Mouse (Mus musculus): Measurements from ENCODE around the gene E2f8. TPM values are rescaled to one million over a fixed set of nuclear protein-coding genes. Genes with fewer than 3 reads are reported as not detected.

The E2f8 gene
- polyA plus RNA-seq, 1 experiment, result 19.7 TPM

DNA sequence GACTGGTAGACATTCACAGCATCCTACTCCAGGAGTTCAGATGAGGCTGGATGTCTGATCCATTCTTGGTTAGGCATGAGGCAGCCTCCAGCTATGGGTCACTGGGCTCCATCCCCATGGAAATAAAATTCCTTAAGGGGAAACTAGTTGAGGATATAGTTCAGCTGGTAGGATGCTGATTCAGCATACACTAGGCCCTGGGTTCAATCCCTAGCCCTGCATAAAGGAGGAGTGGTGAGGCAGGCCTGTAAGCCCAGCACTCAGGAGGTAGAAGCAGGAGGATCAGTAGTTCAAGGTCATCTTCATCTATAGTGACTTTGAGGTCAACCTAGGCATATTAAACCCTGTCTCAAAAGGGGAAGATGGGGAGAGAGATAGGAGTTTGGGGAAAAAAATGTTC lies 17.2 kb downstream of the E2f8 start:
- Histone ChIP-seq H3K4me3 (no peak overlapping the region), H3K79me2 (ENCODE audit: control insufficient read depth, insufficient read depth) (peaks cover 5% of the 10 kb centered on the region), H3K4me2 (ENCODE audit: low read depth) (no peak overlapping the region), H3K27me3 (ENCODE audit: control insufficient read depth, insufficient read depth, insufficient read length) (no peaks in the 10 kb centered on the region), H3K36me3 (ENCODE audit: control insufficient read depth, insufficient read depth) (peaks cover 38% of the 10 kb centered on the region), H3ac (ENCODE audit: control insufficient read depth, insufficient read length) (no peak overlapping the region)
- TF ChIP-seq SRF (IDR thresholded peaks at IDR 0.05; ENCODE audit: control insufficient read depth, insufficient read length, low read depth), result no peak
- peak; percentile 50 for TF ChIP-seq POLR2AphosphoS2 (IDR thresholded peaks at IDR 0.05; ENCODE audit: insufficient read length, low read depth)
- TF ChIP-seq TCF3 (IDR thresholded peaks at IDR 0.05; ENCODE audit: insufficient read length, low read depth), result no peak
- TF ChIP-seq TCF12 (IDR thresholded peaks at IDR 0.05; ENCODE audit: insufficient read depth, poor library complexity, severe bottlenecking), result no peak
- TF ChIP-seq MAX (IDR thresholded peaks at IDR 0.05; ENCODE audit: low read depth), result no peak
- TF ChIP-seq USF1 (IDR thresholded peaks at IDR 0.05; ENCODE audit: low read depth), result no peak
- TF ChIP-seq MYOG (IDR thresholded peaks at IDR 0.05; ENCODE audit: control insufficient read depth in 1 of 3, insufficient read depth in 1 of 3, insufficient read length in 2 of 3, low read depth in 2 of 3), result no peak
- no peak for TF ChIP-seq CEBPB (IDR thresholded peaks at IDR 0.05; ENCODE audit: insufficient read depth, poor library complexity, severe bottlenecking)

DNA sequence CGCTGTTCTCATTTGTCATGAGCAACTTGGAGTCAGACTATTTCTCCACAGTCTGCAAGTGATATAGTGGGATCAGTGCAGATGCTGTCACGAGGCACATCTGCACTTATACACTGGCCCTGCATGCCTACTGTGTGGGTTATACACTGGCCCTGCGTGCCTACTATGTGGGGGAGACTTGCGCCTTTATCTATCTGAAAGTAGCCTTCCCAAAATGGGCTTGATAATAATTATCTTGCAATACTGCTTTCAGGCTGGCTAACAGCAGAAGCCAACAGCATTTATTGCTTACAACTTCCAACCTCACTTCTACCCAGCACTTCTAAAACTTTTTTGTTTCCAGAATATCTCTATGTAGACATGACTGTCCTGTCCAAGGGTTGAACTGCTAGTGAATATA lies 19.6 kb downstream of the E2f8 start:
- H3K36me3 ChIP-seq (ENCODE audit: control insufficient read depth, insufficient read depth), result peaks cover 21% of the 10 kb centered on the region
- no peak for TF ChIP-seq REST (IDR thresholded peaks at IDR 0.05; ENCODE audit: insufficient read depth, insufficient read length)
- TF ChIP-seq POLR2A (IDR thresholded peaks at IDR 0.05; ENCODE audit: insufficient read length, low read depth), result no peak
- TF ChIP-seq POLR2AphosphoS2 (IDR thresholded peaks at IDR 0.05; ENCODE audit: insufficient read length, low read depth), result peak; percentile 35
- H3ac ChIP-seq (ENCODE audit: control insufficient read depth, insufficient read length), result no peak overlapping the region
- no peaks in the 10 kb centered on the region for H3K79me2 ChIP-seq (ENCODE audit: control insufficient read depth, insufficient read depth)
- H3K27me3 ChIP-seq (ENCODE audit: control insufficient read depth, insufficient read depth, insufficient read length), result no peaks in the 10 kb centered on the region
- no peak overlapping the region for H3K4me3 ChIP-seq
- no peak overlapping the region for H3K4me2 ChIP-seq (ENCODE audit: low read depth)

DNA sequence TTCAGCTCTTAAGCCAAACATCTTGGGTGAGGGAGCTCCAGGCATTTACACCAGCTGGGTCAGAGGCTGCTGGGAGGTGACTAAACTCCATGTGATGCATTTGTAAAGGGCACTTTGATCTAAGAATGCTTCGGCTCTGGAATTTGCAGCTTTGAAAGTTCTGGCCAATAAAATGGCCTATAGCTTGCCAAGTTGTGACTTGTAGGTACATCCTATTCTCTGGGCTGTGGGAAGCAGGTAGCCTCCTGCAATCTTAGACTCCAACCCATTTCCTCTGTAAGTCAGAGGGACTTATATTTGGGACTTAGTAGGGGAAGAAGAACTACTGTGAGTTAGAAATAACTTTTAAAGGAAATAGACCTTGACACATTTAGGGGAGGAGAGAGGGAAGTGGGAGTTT lies 20.4 kb downstream of the E2f8 start:
- TF ChIP-seq POLR2A (IDR thresholded peaks at IDR 0.05; ENCODE audit: insufficient read length, low read depth) (no peak), MAX (IDR thresholded peaks at IDR 0.05; ENCODE audit: low read depth) (no peak), TCF3 (IDR thresholded peaks at IDR 0.05; ENCODE audit: insufficient read length, low read depth) (no peak), SRF (IDR thresholded peaks at IDR 0.05; ENCODE audit: control insufficient read depth, insufficient read length, low read depth) (no peak), TCF12 (IDR thresholded peaks at IDR 0.05; ENCODE audit: insufficient read depth, poor library complexity, severe bottlenecking) (no peak), POLR2AphosphoS2 (IDR thresholded peaks at IDR 0.05; ENCODE audit: insufficient read length, low read depth) (no peak), MYOG (IDR thresholded peaks at IDR 0.05; ENCODE audit: control insufficient read depth in 1 of 3, insufficient read depth in 1 of 3, insufficient read length in 2 of 3, low read depth in 2 of 3) (no peak), E2F4 (IDR thresholded peaks at IDR 0.05; ENCODE audit: insufficient read depth) (no peak), CEBPB (IDR thresholded peaks at IDR 0.05; ENCODE audit: insufficient read depth, poor library complexity, severe bottlenecking) (no peak), REST (IDR thresholded peaks at IDR 0.05; ENCODE audit: insufficient read depth, insufficient read length) (no peak), MYOD1 (IDR thresholded peaks at IDR 0.05; ENCODE audit: control insufficient read depth in 1 of 3, insufficient read length in 2 of 3, low read depth in 2 of 3) (no peak), USF1 (IDR thresholded peaks at IDR 0.05; ENCODE audit: low read depth) (no peak)
- Histone ChIP-seq H3K27me3 (ENCODE audit: control insufficient read depth, insufficient read depth, insufficient read length) (no peaks in the 10 kb centered on the region), H3K79me2 (ENCODE audit: control insufficient read depth, insufficient read depth) (no peaks in the 10 kb centered on the region), H3K4me3 (no peak overlapping the region), H3K36me3 (ENCODE audit: control insufficient read depth, insufficient read depth) (peaks cover 12% of the 10 kb centered on the region), H3K4me2 (ENCODE audit: low read depth) (no peak overlapping the region), H3ac (ENCODE audit: control insufficient read depth, insufficient read length) (no peak overlapping the region)

DNA sequence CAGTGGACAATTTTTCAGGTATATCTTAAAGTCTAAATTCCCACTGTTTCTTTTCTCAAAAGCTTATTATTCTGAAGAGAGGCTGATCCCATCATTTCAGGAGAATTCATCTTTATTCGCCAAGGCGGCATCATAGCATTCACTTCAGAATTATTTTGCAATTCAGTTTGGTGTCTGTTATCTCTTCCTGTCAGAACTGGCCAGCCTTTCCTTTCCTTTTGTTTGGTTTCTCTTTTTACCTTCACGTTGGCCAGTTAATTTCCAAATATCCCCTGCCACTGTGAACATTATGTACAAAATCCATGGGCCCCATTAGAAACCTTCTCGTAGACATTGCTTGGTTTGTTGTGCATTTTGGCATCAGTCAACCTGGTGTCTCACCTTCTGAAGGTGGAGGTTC lies 22.0 kb downstream of the E2f8 start:
- Histone ChIP-seq H3K79me2 (ENCODE audit: control insufficient read depth, insufficient read depth) (no peaks in the 10 kb centered on the region), H3K4me3 (no peak overlapping the region), H3K4me2 (ENCODE audit: low read depth) (no peak overlapping the region), H3ac (ENCODE audit: control insufficient read depth, insufficient read length) (no peak overlapping the region), H3K27me3 (ENCODE audit: control insufficient read depth, insufficient read depth, insufficient read length) (no peaks in the 10 kb centered on the region), H3K36me3 (ENCODE audit: control insufficient read depth, insufficient read depth) (peaks cover 4% of the 10 kb centered on the region)
- no peak for TF ChIP-seq MAX (IDR thresholded peaks at IDR 0.05; ENCODE audit: low read depth)
- TF ChIP-seq CEBPB (IDR thresholded peaks at IDR 0.05; ENCODE audit: insufficient read depth, poor library complexity, severe bottlenecking), result no peak
- no peak for TF ChIP-seq MYOG (IDR thresholded peaks at IDR 0.05; ENCODE audit: control insufficient read depth in 1 of 3, insufficient read depth in 1 of 3, insufficient read length in 2 of 3, low read depth in 2 of 3)
- no peak for TF ChIP-seq POLR2AphosphoS2 (IDR thresholded peaks at IDR 0.05; ENCODE audit: insufficient read length, low read depth)
- no peak for TF ChIP-seq MYOD1 (IDR thresholded peaks at IDR 0.05; ENCODE audit: control insufficient read depth in 1 of 3, insufficient read length in 2 of 3, low read depth in 2 of 3)
- TF ChIP-seq USF1 (IDR thresholded peaks at IDR 0.05; ENCODE audit: low read depth), result no peak

DNA sequence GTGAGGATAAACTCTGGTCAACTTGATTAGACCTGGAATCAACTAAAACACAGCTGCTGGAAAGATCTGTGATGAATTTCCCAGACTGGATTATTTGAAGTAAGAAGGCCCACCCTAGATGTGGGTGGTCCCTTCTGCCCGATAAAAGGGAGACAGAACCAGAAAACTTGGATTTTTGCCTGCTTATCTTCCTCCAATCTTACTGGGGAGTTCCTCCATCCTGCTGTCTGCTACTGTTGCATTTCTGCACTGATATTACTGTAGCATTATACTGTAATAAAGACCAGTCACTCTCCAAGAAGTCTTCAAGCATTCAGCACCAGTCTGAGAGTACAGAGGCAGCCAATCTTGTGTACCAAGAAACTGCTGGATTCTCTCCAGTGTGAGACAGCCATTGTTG lies 23.1 kb downstream of the E2f8 start:
- no peak overlapping the region for H3ac ChIP-seq (ENCODE audit: control insufficient read depth, insufficient read length)
- TF ChIP-seq SRF (IDR thresholded peaks at IDR 0.05; ENCODE audit: control insufficient read depth, insufficient read length, low read depth), result no peak
- no peak for TF ChIP-seq MYOG (IDR thresholded peaks at IDR 0.05; ENCODE audit: control insufficient read depth in 1 of 3, insufficient read depth in 1 of 3, insufficient read length in 2 of 3, low read depth in 2 of 3)
- TF ChIP-seq POLR2A (IDR thresholded peaks at IDR 0.05; ENCODE audit: insufficient read length, low read depth), result no peak
- no peak for TF ChIP-seq TCF12 (IDR thresholded peaks at IDR 0.05; ENCODE audit: insufficient read depth, poor library complexity, severe bottlenecking)
- TF ChIP-seq CEBPB (IDR thresholded peaks at IDR 0.05; ENCODE audit: insufficient read depth, poor library complexity, severe bottlenecking), result no peak
- no peak for TF ChIP-seq MYOD1 (IDR thresholded peaks at IDR 0.05; ENCODE audit: control insufficient read depth in 1 of 3, insufficient read length in 2 of 3, low read depth in 2 of 3)
- no peak for TF ChIP-seq USF1 (IDR thresholded peaks at IDR 0.05; ENCODE audit: low read depth)
- no peak for TF ChIP-seq POLR2AphosphoS2 (IDR thresholded peaks at IDR 0.05; ENCODE audit: insufficient read length, low read depth)
- no peak for TF ChIP-seq REST (IDR thresholded peaks at IDR 0.05; ENCODE audit: insufficient read depth, insufficient read length)
- no peak for TF ChIP-seq E2F4 (IDR thresholded peaks at IDR 0.05; ENCODE audit: insufficient read depth)
- no peak for TF ChIP-seq TCF3 (IDR thresholded peaks at IDR 0.05; ENCODE audit: insufficient read length, low read depth)
- TF ChIP-seq MAX (IDR thresholded peaks at IDR 0.05; ENCODE audit: low read depth), result no peak

More for the DNA sequence above, 23.1 kb downstream of the E2f8 start:
- no peak overlapping the region for H3K4me2 ChIP-seq (ENCODE audit: low read depth)
- H3K79me2 ChIP-seq (ENCODE audit: control insufficient read depth, insufficient read depth), result no peaks in the 10 kb centered on the region
- no peak overlapping the region for H3K4me3 ChIP-seq
- peaks cover 4% of the 10 kb centered on the region for H3K36me3 ChIP-seq (ENCODE audit: control insufficient read depth, insufficient read depth)
- H3K27me3 ChIP-seq (ENCODE audit: control insufficient read depth, insufficient read depth, insufficient read length), result no peaks in the 10 kb centered on the region
